Mouse (Mus musculus): ENCODE results near the gene Krtap3-1.

GRCm38 (mm10) chr11:99581564-99581963, 15.1 kb upstream of the Krtap3-1 start:
- TF ChIP-seq CTCF (IDR thresholded peaks at IDR 0.05; ENCODE audit: low read depth, low read length) (no peak), POLR2A (IDR thresholded peaks at IDR 0.05; ENCODE audit: extremely low read depth, insufficient read depth, low read length) (no peak)

Data from liver, adult 2 months (tissue).